Mouse (Mus musculus) MN1 (cell line): ENCODE measurements around the gene Gm13278.
"Not testable (repeated sequence)": the region's sequence is repeated elsewhere in the genome, so short reads cannot be mapped to it uniquely, and the experiment has no call there.

Experiments used
- DNase-seq: peaks from one replicate; pipeline ENCODE4 v3.0.0-alpha.2; 2016; ENCODE audit warnings: low spot score

The Gm13278 gene

DNA sequence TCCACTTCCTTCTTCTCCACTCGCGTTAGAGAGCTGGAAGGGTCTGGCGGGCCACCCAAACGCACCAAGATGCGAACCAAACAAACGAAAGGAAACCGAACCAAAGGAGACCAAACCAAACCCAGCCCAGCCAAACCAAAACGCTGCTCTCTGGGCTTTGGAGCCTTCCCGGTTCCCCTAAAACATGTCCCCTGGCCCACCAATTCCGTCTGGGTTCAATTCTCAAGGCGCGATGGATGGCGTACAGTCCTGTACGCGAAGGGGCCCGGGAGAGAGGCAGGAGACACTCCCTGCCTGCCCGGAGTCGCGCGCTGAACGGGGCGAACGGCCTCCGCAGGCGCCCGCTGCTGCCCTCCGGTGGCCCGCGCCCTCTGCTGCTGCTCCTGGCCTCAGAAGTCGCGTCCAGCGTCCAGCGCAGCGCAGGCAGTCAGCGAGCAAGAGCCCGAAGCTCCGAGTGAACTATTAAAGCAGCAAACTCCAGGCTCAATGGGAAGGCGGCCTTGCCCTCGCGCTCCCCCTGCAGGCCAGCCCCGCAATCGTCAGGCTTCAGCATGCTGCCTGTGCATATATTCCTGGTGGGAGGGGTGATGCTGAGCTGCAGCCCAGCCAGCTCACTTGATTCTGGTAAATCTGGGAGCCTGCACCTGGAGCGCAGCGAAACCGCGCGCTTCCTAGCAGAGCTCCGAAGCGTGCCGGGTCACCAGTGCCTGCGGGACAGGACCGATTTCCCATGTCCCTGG is 2.8 kb downstream of the Gm13278 start, which contains the start of gene Gm13275:
TSS of gene Gm13275 (plus strand) at position 552 of the 740 bp plus-strand sequence.
- DNase-seq: not testable (repeated sequence)

- DNase-seq: not testable (repeated sequence)
Measured at GRCm38 (mm10) chr4:88797097-88797496, 5.7 kb downstream of the Gm13278 start, which contains the start of gene Gm13279. Gm13279 (plus strand) TSS chr4:88797397.

DNA sequence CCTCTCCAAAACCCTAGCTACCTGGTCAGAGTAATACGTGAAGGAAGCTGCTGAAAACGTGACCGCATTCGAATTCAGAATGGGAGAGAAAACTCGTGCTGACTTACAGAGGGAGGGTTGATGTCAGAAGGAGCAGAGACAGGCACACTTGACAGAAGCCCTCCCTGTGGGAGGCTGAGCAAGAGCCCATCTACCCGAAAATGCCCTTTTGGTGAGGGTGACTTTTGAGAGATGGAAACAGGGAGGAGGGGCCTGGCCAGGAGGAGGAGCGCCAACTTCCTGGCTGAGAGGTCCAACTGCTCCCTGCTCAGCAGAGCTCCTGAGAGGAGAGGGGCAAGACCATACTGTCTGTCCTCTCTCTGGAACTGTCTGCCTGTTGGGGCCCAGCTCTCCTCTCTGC is 8.0 kb downstream of the Gm13278 start, which contains the start of gene Gm13285:
TSS of gene Gm13285 (plus strand) at position 301 of the 400 bp plus-strand sequence.
- DNase-seq: not testable (repeated sequence)

DNA sequence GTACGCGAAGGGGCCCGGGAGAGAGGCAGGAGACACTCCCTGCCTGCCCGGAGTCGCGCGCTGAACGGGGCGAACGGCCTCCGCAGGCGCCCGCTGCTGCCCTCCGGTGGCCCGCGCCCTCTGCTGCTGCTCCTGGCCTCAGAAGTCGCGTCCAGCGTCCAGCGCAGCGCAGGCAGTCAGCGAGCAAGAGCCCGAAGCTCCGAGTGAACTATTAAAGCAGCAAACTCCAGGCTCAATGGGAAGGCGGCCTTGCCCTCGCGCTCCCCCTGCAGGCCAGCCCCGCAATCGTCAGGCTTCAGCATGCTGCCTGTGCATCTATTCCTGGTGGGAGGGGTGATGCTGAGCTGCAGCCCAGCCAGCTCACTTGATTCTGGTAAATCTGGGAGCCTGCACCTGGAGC is 11.6 kb downstream of the Gm13278 start, which contains the start of gene Gm13287:
TSS of gene Gm13287 (plus strand) at position 301 of the 400 bp plus-strand sequence.
- not testable (repeated sequence) for DNase-seq

GRCm38 (mm10) chr4:88805231-88805630 is 13.9 kb downstream of the Gm13278 start, which contains the start of gene Gm13288:
Gm13288 (plus strand) TSS chr4:88805531.
- not testable (repeated sequence) for DNase-seq

GRCm38 (mm10) chr4:88805761-88806160 is 14.4 kb downstream of the Gm13278 start:
- DNase-seq: not testable (repeated sequence)

GRCm38 (mm10) chr4:88815928-88816327 is 24.6 kb downstream of the Gm13278 start, which contains the start of gene Ifna7:
Ifna7 (plus strand) TSS chr4:88816228.
- DNase-seq: no peak

DNA sequence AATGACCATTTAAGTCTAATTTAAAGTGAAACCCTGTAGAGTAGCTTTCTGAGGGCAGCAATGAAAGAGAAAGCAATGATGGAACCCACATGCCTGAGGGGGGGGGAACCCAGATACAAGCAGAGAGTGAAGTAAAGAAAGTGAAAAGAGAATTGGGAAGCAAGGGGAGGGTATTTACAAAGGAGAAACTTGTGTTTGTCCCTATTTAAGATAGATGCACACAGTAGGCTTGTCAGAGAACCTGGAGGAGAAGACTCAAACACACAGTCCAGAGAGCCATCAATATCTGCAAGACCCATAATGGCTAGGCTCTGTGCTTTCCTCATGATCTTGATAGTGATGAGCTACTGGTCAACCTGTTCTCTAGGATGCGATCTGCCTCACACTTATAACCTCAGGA is 28.3 kb downstream of the Gm13278 start, which contains the start of gene Ifna11:
TSS of gene Ifna11 (plus strand) at position 301 of the 400 bp plus-strand sequence.
- no peak for DNase-seq

DNA sequence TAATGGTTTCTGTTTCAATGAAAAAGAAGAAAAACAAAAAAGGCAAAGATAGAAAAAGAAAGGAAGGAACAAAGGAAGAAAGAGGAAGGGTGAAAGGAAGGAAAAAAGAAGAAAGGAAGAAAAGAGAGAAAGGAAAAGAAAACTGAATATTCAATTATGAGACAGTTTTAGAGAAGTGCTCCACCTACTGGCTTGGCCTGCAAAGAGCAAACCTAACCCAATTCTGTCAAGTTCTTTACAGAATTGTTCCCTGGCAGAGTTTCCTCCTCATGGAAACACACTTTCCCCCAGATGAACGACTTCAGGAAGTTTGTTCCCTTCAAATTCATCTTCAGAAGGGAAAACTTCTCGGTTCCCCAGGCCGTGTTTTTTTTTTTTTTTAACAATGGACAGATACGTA is 31.6 kb downstream of the Gm13278 start:
- DNase-seq: peak; percentile 10

DNA sequence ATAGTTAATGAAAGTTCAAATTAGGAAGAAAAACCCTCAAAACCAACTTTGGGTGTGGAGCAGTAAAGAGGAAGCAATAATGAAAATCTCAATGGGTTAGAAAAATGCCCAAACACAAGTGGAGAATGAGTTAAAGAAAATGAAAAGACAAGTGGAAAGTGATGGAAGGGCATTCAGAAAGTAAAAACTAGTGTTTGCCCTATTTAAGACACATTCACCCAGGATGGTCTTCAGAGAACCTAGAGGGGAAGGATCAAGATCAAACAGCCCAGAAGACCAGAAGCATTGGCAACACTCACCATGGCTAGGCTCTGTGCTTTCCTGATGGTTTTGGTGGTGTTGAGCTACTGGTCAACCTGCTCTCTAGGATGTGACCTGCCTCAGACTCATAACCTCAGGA is 35.8 kb downstream of the Gm13278 start, which contains the start of gene Ifna6:
TSS of gene Ifna6 (plus strand) at position 301 of the 400 bp plus-strand sequence.
- not testable (repeated sequence) for DNase-seq

DNA sequence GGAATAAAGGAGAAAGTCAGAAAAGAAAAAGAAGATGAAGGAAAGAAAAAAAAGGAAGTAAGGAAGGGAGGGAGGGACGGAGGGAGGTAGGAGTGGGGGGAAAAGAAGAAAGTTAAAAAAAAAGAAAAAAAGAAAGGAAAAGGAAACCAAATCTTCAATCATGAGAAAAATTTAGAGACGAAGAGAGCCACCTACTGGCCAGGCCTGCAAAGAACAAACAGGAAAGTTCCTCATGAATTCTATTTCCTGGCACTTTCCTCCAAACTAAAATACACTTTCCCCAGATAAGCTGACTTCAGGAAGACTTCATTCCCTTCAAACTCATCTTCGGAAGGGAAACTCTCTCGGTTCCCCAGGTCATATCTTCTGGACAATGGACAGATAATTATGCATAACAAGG is 39.2 kb downstream of the Gm13278 start:
- no peak for DNase-seq

DNA sequence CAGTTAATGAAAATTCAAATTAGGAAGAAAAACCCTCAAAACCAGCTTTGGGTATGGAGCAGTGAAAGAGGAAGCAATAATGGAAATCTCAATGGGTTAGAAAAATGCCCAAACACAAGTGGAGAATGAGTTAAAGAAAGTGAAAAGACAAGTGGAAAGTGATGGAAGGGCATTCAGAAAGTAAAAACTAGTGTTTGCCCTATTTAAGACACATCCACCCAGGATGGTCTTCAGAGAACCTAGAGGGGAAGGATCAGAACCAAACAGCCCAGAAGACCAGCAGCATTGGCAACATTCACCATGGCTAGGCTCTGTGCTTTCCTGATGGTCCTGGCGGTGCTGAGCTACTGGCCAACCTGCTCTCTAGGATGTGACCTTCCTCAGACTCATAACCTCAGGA is 43.9 kb downstream of the Gm13278 start, which contains the start of gene Ifna5:
TSS of gene Ifna5 (plus strand) at position 301 of the 400 bp plus-strand sequence.
- DNase-seq: not testable (repeated sequence)

GRCm38 (mm10) chr4:88838828-88839227 is 47.5 kb downstream of the Gm13278 start:
- DNase-seq: no peak

- DNase-seq: no peak
Measured at GRCm38 (mm10) chr4:88840058-88840457, 48.7 kb downstream of the Gm13278 start.

DNA sequence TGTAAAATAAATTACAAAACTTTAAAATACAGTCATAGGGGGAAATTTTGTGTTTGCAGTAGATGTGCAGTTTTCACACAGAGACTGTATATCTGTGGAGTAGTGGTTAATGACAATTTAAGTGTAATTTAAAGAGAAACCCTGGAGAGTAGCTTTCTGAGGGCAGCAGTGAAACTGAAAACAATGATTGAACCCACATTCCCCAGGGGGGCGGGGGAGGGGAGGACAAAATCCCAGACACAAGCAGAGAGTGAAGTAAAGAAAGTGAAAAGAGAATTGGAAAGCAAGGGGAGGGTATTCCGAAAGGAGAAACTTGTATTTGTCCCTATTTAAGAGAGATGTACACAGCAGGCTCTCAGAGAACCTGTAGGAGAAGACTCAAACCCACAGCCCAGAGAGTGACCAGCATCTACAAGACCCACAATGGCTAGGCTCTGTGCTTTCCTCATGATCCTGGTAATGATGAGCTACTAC is 50.1 kb downstream of the Gm13278 start, which contains the start of gene Ifna4:
TSS of gene Ifna4 (plus strand) at position 424 of the 474 bp plus-strand sequence.
- DNase-seq: no peak
